Mouse (Mus musculus) kidney, embryonic 15.5 days (tissue): ENCODE results near the gene Trp53bp2. TPM values are rescaled to one million over a fixed set of nuclear protein-coding genes. Genes with fewer than 3 reads are reported as not detected.

Source experiments
- ATAC-seq: fragments of 200-750 bp; cut with Nextera tagmentation; replicated peaks from 2 replicates; pipeline ENCODE4 v1.8.0; 2017; ENCODE audit warnings: moderate TSS enrichment; ENCODE audit not compliant: low FRiP score
- H3K27ac ChIP-seq: fragments of 300-500 bp; sonication (generic); 2 replicates; pipeline ENCODE4 v1.5.1; 2015; ENCODE audit warnings: mild to moderate bottlenecking, inconsistent platforms
- H3K27me3 ChIP-seq: fragments of 300-500 bp; sonication (generic); 2 replicates; pipeline ENCODE4 v1.6.1; 2015; ENCODE audit warnings: inconsistent platforms
- H3K36me3 ChIP-seq: fragments of 300-500 bp; sonication (generic); 2 replicates; pipeline ENCODE4 v1.6.1; 2015; ENCODE audit warnings: inconsistent platforms
- H3K4me1 ChIP-seq: fragments of 300-500 bp; sonication (generic); 2 replicates; pipeline ENCODE4 v1.6.1; 2015; ENCODE audit warnings: inconsistent platforms
- H3K4me2 ChIP-seq: fragments of 300-500 bp; sonication (generic); 2 replicates; pipeline ENCODE4 v1.6.1; 2015; ENCODE audit warnings: moderate library complexity, mild to moderate bottlenecking, inconsistent platforms
- H3K4me3 ChIP-seq: fragments of 300-500 bp; sonication (generic); replicated peaks from 2 replicates; pipeline ENCODE4 v1.5.1; 2015; ENCODE audit warnings: mild to moderate bottlenecking, inconsistent platforms
- H3K9ac ChIP-seq: fragments of 300-500 bp; sonication (generic); 2 replicates; pipeline ENCODE4 v1.6.1; 2015; ENCODE audit warnings: mild to moderate bottlenecking, inconsistent platforms
- H3K9me3 ChIP-seq: fragments of 300-500 bp; sonication (generic); replicated peaks from 2 replicates; pipeline ENCODE4 v1.6.1; 2016; ENCODE audit warnings: inconsistent platforms
- WGBS: fragments of 180-500 bp; shearing (Covaris S2); methylation state at CpG from one replicate; pipeline ENCODE4 v1.1.7; 2015; ENCODE audit warnings: mixed read lengths; 5-methylcytosine and 5-hydroxymethylcytosine counted together
- polyA plus RNA-seq: library from polyadenylated mRNA; unstranded; fragments of >200 nt; fragmentation: Nextera tagmentation; extraction: Ambion mirVana; gene quantifications from 2 replicates; pipeline ENCODE4 v1.2.1, GENCODE M21; 2015

Trp53bp2 gene
- polyA plus RNA-seq, 1 experiment from 2014 or later, result 27.8 TPM

DNA sequence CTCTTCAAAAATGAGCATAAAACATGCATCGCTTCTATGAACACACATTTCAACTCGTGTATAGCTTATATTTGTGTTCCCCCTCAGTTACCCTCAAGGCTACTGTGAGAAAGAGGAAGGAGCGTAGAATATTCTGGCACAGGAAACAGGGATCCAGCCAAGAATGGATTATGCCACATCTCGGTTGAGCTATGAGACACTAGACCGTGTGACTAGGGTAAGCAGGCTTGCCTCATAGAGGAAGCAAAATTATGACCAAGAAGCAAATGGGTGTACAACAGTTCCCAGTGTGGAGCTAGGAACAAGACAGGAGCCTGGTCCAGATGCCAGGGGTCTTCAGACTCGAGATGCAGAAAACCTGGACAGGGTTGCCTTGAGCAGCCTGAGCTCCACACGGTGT is 28.3 kb upstream of the Trp53bp2 start:
- no peaks in the 10 kb centered on the region; the same call in 1 of the 2 replicates for H3K27me3 ChIP-seq
- H3K27ac ChIP-seq, result no peak overlapping the region
- no peaks in the 10 kb centered on the region for H3K9me3 ChIP-seq
- H3K4me1 ChIP-seq, result no peaks in the 10 kb centered on the region
- H3K4me2 ChIP-seq, result no peak overlapping the region
- no peak overlapping the region for H3K9ac ChIP-seq
- H3K4me3 ChIP-seq, result no peak overlapping the region
- no peak for ATAC-seq
- WGBS, result 83% methylated on average over 7 of the region's 7 CpGs
- no peaks in the 10 kb centered on the region for H3K36me3 ChIP-seq

DNA sequence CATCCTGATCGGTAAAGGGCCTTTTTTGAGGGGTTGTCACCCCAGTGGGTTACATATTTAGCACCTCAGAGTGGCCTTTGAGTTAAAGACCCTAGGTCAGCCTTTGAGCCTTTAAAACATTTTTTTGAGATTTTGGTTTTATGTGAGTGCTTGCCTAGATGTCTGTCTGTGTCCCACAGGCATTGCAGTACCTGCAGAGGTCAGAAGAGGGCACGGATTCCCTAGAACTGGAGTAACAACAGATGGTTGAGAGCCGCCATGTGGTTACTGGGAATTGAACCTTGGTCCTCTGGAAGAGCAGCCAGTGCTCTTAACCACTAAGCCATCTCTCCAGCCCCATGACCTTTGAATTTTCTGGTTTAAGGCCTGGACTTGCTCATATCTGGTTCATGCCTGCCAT is 27.6 kb upstream of the Trp53bp2 start:
- Histone ChIP-seq H3K27me3 (no peaks in the 10 kb centered on the region), H3K9me3 (no peaks in the 10 kb centered on the region), H3K4me2 (no peak overlapping the region), H3K4me3 (no peak overlapping the region), H3K27ac (no peak overlapping the region), H3K36me3 (no peaks in the 10 kb centered on the region), H3K9ac (no peak overlapping the region), H3K4me1 (no peaks in the 10 kb centered on the region)
- WGBS, result 75% methylated on average over 3 of the region's 3 CpGs
- ATAC-seq, result no peak

- H3K27ac ChIP-seq, result no peak overlapping the region
- no peak overlapping the region for H3K4me3 ChIP-seq
- no peak overlapping the region for H3K9ac ChIP-seq
- no peak for ATAC-seq
- H3K36me3 ChIP-seq, result no peaks in the 10 kb centered on the region
- no peaks in the 10 kb centered on the region for H3K27me3 ChIP-seq
- H3K4me1 ChIP-seq, result no peaks in the 10 kb centered on the region
- WGBS, result 72% methylated on average over 9 of the region's 9 CpGs
- no peak overlapping the region for H3K4me2 ChIP-seq
- no peaks in the 10 kb centered on the region for H3K9me3 ChIP-seq
These were observed 25.9 kb upstream of the Trp53bp2 start for GRCm38 (mm10) chr1:182383096-182383495.

DNA sequence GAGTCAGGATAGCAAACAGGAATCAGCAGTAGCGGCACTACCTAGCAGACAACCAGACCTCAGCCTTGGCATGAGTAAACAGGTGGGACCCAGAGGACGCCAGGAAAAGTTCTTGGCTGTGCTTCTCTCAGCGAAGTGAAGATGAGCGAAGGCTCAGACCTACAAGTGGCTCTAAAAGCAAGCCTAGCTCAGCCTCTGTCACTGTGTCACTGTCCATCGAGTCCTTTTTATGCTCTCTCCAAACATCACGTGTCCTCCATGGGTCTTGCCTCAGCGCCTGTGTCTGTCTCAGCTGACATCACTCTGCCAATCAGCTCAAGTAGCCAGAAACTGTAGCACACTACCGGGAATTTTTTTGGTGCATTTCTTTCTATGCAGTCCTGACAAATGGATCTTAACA is 22.5 kb upstream of the Trp53bp2 start:
- H3K4me3 ChIP-seq, result no peak overlapping the region
- H3K36me3 ChIP-seq, result no peaks in the 10 kb centered on the region
- no peaks in the 10 kb centered on the region for H3K9me3 ChIP-seq
- 0 out of 2 replicates have a peak, but pooled peaks cover 4% of the 10 kb centered on the region for H3K4me1 ChIP-seq
- no peak overlapping the region for H3K4me2 ChIP-seq
- no peak overlapping the region for H3K27ac ChIP-seq
- no peak overlapping the region for H3K9ac ChIP-seq
- no peaks in the 10 kb centered on the region for H3K27me3 ChIP-seq
- WGBS, result 85% methylated on average over 8 of the region's 8 CpGs
- ATAC-seq, result no peak

DNA sequence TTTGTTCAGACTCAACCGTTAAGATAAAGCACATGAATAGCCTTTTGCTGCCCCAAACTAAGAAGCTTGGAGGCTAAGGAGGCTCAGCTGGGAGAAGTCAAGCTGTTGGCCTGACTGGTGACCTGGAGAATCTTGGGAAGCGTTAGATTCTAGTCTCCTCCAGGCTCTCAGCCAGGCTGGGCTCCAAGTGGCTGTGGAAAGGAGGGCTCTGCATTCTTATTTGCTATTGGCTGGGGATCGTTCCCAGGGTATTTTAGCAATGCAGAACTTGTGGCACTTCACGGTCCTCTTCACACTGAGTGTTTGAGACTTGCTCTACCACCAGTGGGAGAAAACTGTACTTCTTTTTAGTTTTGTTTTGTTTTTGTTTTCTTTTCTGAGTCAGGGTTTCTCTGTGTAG is 20.2 kb upstream of the Trp53bp2 start:
- no peak for ATAC-seq
- peak overlapping the region; percentile 13; the same call in 1 of the 2 replicates for H3K27ac ChIP-seq

GRCm38 (mm10) chr1:182398171-182398570 is 10.8 kb upstream of the Trp53bp2 start:
- Histone ChIP-seq H3K4me2 (no peak overlapping the region), H3K4me1 (peaks cover 18% of the 10 kb centered on the region), H3K4me3 (no peak overlapping the region), H3K9ac (no peak overlapping the region), H3K36me3 (no peaks in the 10 kb centered on the region), H3K27ac (peak overlapping the region; percentile 7; the same call in 1 of the 2 replicates), H3K9me3 (no peaks in the 10 kb centered on the region), H3K27me3 (no peaks in the 10 kb centered on the region)
- 49% methylated on average over 8 of the region's 8 CpGs for WGBS
- ATAC-seq, result no peak

More for the DNA sequence above, 20.2 kb upstream of the Trp53bp2 start:
- Histone ChIP-seq H3K27me3 (no peaks in the 10 kb centered on the region), H3K4me1 (0 out of 2 replicates have a peak, but pooled peaks cover 4% of the 10 kb centered on the region), H3K9me3 (no peaks in the 10 kb centered on the region), H3K4me2 (no peak overlapping the region), H3K4me3 (no peak overlapping the region), H3K9ac (no peak overlapping the region), H3K36me3 (no peaks in the 10 kb centered on the region)
- WGBS, result 38% methylated on average over 4 of the region's 4 CpGs

DNA sequence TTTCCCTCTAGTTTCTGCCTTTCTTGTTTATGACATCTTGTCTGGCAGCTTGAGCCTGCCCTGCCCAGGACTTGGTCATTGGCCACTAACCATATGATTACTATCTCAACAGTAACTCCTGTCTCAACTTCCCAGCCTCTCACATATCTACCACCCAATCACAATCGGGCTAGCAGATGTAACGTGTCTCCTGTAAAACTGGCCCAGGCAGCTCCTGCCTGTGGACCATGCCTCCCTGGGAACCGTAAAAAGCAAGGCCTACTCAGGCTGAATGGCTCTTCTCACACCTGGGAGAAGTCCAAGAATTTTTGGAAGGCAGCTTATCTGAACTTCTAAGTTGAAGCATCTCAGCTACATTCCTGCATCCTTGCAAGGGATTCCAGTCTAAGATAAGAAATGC is 10.2 kb upstream of the Trp53bp2 start:
- no peak overlapping the region for H3K9ac ChIP-seq
- H3K9me3 ChIP-seq, result no peaks in the 10 kb centered on the region
- no peak overlapping the region for H3K4me2 ChIP-seq
- H3K27me3 ChIP-seq, result no peaks in the 10 kb centered on the region
- H3K36me3 ChIP-seq, result no peaks in the 10 kb centered on the region
- H3K4me1 ChIP-seq, result peaks cover 20% of the 10 kb centered on the region
- no peak overlapping the region for H3K4me3 ChIP-seq
- WGBS, result 22% methylated on average over 3 of the region's 3 CpGs
- 0 out of 2 replicates have a peak, but pooled peaks have one; percentile 49 for ATAC-seq
- 0 out of 2 replicates have a peak overlapping the region, but pooled peaks have one; percentile 7 for H3K27ac ChIP-seq

DNA sequence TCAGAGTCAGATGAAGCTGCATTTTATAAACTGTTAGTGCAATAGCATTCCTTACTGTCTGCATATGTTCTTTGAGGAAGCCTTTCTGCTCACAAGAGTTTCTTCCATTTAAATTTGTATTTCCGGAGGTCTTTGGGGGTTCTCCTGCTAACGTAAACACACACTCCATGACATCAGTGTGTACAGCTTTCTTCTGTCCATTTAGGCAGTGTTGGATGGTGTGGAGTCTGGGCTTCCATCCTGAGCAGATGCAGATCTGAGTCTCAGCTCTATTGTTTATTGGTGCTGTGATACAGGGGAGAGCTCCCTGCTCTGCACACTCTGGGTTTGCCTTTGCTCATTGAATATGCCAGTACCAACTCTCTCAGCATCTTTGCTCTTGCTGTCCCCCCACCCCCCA is 9.8 kb upstream of the Trp53bp2 start:
- H3K4me2 ChIP-seq, result no peak overlapping the region
- no peaks in the 10 kb centered on the region for H3K9me3 ChIP-seq
- no peak for ATAC-seq
- peaks cover 20% of the 10 kb centered on the region for H3K4me1 ChIP-seq
- WGBS, result 63% methylated on average over 2 of the region's 2 CpGs
- no peaks in the 10 kb centered on the region for H3K36me3 ChIP-seq
- no peak overlapping the region for H3K9ac ChIP-seq
- H3K4me3 ChIP-seq, result no peak overlapping the region
- no peaks in the 10 kb centered on the region for H3K27me3 ChIP-seq
- 0 out of 2 replicates have a peak overlapping the region, but pooled peaks have one; percentile 7 for H3K27ac ChIP-seq

DNA sequence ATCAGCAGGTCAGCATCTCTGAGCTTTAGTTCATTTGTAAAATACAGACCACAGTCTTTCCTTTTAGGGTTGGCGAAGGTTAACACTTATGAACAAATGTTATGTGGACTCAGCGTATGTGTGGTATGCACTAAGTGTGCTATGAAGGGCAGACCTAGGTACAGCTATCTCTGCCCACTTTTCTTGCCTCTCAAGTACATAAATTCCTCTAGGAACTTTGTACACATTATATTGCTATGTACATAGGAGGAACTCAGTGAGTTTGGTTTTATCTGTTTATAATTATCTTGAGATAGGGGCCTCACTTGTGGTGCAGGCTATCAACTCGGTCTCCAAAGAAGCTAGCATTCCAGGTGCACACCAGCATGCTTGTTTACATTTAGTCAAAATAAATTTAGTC is 9.1 kb upstream of the Trp53bp2 start:
- H3K27ac ChIP-seq, result no peak overlapping the region
- H3K36me3 ChIP-seq, result no peaks in the 10 kb centered on the region
- H3K9me3 ChIP-seq, result no peaks in the 10 kb centered on the region
- no peaks in the 10 kb centered on the region for H3K27me3 ChIP-seq
- no peak overlapping the region for H3K9ac ChIP-seq
- peaks cover 20% of the 10 kb centered on the region for H3K4me1 ChIP-seq
- 90% methylated on average over 3 of the region's 3 CpGs for WGBS
- H3K4me2 ChIP-seq, result no peak overlapping the region
- ATAC-seq, result no peak
- H3K4me3 ChIP-seq, result no peak overlapping the region

DNA sequence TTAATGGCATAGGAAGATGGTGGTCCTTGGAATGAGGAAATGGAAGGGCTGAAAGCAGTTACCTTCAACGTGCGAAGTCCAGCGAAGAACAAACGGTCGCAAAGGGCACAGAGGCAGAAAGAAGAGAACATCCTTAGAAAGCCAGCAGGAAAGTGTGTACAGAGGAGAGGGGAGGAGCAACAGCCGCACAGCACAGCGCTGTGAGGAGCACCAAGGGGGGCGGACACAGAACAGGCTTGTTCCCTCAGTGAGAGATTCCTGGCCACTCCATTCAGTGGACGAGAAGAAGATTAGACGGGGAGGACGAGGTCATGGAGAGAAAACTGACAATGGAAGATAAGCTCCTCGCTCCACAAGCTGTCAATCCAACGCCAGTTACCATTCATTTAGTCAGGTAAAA is 5.9 kb upstream of the Trp53bp2 start:
- H3K27me3 ChIP-seq, result no peaks in the 10 kb centered on the region
- ATAC-seq, result no peak
- H3K9ac ChIP-seq, result no peak overlapping the region
- WGBS, result 39% methylated on average over 13 of the region's 13 CpGs
- no peaks in the 10 kb centered on the region for H3K36me3 ChIP-seq
- H3K4me2 ChIP-seq, result 0 out of 2 replicates have a peak overlapping the region, but pooled peaks have one; percentile 4
- no peak overlapping the region for H3K27ac ChIP-seq
- H3K9me3 ChIP-seq, result no peaks in the 10 kb centered on the region
- H3K4me1 ChIP-seq, result peaks cover 20% of the 10 kb centered on the region
- H3K4me3 ChIP-seq, result no peak overlapping the region

GRCm38 (mm10) chr1:182406621-182407020 is 2.4 kb upstream of the Trp53bp2 start:
- Histone ChIP-seq H3K4me2 (no peak overlapping the region), H3K27ac (no peak overlapping the region), H3K9me3 (no peaks in the 10 kb centered on the region), H3K27me3 (no peaks in the 10 kb centered on the region), H3K4me1 (peaks cover 21% of the 10 kb centered on the region), H3K4me3 (no peak overlapping the region), H3K9ac (no peak overlapping the region), H3K36me3 (no peaks in the 10 kb centered on the region)
- ATAC-seq, result no peak
- WGBS, result 63% methylated on average over 4 of the region's 4 CpGs

- no peak for ATAC-seq
- Histone ChIP-seq H3K4me2 (peak overlapping the region; percentile 72), H3K4me3 (peak overlapping the region; percentile 92), H3K9me3 (no peaks in the 10 kb centered on the region), H3K36me3 (no peaks in the 10 kb centered on the region), H3K27me3 (no peaks in the 10 kb centered on the region), H3K9ac (peak overlapping the region; percentile 67), H3K27ac (peak overlapping the region; percentile 91), H3K4me1 (peaks cover 28% of the 10 kb centered on the region)
- 2% methylated on average over 13 of the region's 13 CpGs for WGBS
These were observed 729 bp upstream of the Trp53bp2 start for GRCm38 (mm10) chr1:182408243-182408642.
